Mouse (Mus musculus): ENCODE data around the gene Unc13d.

DNA sequence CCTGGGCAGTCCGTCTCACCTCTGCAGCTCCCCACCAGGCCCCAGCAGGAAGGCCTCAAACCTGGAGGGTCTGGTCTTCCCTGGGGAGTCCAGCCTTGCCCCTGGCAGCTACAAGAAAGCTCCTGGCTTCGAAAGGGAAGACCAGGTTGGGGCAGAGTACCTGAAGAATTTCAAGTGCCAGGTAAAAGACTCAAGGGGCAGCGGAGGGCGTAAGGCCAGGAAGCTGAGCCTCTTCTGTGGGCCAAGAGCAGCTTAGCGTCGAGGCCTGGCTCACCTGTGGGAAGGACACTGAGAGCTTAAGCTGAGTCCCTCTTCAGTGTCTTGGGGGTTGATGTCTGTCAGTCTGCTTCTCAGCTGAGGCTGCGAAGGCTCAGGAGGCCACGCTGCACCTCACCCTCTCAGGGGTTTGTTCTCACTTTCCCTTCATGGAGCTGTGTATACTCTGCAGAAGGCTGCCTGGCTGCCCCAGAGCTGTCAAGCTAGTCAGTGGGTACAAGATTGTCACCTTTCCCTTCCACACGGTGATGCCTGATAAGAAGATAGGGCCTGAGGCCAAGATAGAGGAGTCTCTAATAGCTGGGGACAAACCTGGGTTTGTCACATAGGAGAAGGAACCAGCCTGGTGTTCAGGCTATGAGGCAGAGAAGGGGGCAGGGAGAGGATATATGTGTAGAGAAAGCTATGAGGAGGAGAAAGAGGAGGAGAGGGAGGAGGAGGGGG is 24.1 kb downstream of the Unc13d start:
- no peak for TF ChIP-seq CTCF (conservative IDR thresholded peaks at IDR 0.05; ENCODE audit: low read length)
- TF ChIP-seq NANOG (IDR thresholded peaks at IDR 0.05; ENCODE audit: borderline replicate concordance, low read length): no peak
- TF ChIP-seq POU5F1 (IDR thresholded peaks at IDR 0.05; ENCODE audit: borderline replicate concordance, low read length): no peak

All from E14TG2a.4 (cell line).